Mouse (Mus musculus): ENCODE data around the gene Eml2. TPM values are rescaled to one million over a fixed set of nuclear protein-coding genes. Genes with fewer than 3 reads are reported as not detected.

The Eml2 gene
- total RNA-seq, 2 experiments from 2014 or later = 125 to 133 TPM

GRCm38 (mm10) chr7:19222875-19223274, 46.7 kb downstream of the Eml2 start:
- no peak for DNase-seq (ENCODE audit: low spot score in 2 of 2)
- intact Hi-C loops (cut with DNase I) = no loop called here

DNA sequence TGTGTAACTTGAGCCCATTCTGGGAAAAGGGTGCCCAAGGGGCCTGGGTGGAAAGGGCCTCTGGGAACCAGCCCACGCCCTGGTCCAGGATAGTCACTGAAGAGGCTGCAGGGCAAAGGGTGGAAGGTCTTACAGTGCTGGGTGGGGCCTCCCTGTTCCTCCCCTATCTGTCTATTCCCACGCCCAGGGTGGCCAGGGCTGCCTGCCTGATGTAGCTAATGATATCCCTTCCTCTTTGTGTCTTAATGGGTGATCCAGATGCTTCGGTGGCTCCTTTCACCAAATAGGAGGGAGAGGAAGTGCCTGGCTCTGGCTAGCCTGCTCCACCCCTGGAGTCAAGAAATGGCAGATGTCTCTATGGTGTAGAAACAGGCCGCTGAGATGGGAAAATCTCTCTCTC, 48.7 kb downstream of the Eml2 start:
- intact Hi-C loops (cut with DNase I) = loop anchor here (5.0 kb wide), 1 partner anchor 48 kb away; the partner anchor contains the start of gene Eml2
- no peak for DNase-seq (ENCODE audit: low spot score in 2 of 2)

DNA sequence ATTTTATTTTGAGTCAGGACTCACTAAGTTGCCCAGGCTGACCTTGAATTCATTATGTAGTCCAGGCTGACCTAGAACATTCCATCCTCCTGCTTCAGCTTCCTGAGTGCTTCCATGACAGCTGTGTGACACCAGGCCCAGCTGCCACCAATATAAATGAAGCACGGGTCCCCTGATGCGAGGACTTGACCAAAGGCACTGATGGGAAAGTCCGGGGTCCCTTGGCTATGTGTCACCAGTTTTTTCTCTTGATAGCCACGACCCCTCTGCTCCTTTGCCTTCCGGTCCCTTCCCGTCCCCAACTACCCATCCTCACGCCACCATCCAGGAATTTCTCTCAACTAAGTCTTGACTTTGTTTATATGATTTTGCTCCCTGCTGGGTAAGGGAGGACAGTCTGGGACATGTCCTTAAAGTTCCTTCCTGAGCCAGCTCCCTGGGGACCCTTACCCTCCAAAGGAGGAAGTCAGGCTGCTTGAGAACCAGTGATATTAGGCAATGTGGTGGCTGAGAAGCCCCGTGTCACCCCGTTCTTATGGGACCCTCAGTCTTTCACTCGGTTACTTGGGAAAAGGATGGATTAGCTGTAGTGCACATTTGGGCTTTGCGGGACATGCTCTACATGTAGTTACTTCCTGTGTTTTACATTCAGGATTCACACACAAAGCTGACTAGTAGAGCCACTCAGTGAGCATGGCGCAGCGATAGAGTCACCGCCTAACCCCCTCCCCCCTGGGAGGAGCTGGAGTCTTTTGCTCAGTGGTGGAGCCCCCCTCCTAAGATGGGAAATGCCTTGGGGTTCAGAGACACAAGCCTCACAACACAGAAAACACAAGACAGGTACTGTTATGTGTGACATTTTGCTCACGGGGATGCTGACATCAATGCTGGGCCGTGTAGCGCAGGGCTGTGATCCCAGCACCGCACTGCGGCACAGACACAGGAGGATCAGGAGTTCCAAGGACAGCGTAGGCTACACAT, 50.9 kb downstream of the Eml2 start:
- peak; percentile 28 to 66 for DNase-seq (ENCODE audit: low spot score in 2 of 2)
- intact Hi-C loops (cut with DNase I) = loop anchor here (5.0 kb wide), 1 partner anchor 50 kb away; the partner anchor contains the start of gene Eml2

DNA sequence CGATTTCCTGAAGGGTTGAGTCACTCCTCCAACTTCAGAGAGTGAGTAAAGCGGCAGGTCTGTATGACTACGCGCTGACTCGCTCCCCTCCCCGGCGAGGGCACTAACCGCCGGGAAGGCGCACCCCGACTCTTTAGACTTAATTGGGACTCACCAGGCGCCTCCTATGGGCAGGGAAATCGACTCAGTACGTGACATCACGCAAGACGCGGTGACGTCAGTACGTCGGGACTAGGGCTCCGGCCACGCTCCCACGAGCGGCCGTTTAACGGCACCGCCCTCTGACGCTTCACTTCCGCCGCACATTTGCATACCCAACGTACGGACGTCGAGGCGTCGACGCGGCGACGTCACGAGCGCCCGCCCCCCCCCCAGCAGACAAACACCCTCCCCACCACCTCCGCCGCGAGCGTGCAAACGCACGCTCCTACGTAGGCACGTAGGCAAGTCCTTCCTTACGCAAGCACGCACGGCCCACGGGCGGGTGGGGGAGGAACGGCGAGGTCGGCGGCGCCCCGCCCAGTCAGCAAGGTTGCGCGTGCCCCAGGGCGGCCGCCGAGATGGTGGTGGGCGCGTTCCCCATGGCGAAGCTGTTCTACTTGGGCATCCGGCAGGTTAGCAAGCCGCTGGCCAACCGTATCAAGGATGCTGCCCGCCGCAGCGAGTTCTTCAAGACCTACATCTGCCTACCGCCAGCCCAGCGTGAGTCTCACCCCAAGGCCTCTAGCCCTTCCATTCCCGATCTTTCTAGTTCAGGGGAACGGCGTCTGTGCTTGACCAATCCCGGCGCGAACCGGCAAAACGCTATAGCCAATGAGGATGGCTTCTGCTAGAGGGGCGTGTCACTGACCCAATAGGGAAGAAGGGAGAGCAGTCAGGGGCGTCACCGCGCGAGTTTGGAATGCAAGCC, 51.9 kb downstream of the Eml2 start, which contains the start of gene Opa3:
Opa3 (plus strand) TSS at position 452 of the 910 bp plus-strand sequence.
- peak; percentile 100 for DNase-seq (ENCODE audit: low spot score in 2 of 2)
- intact Hi-C loops (cut with DNase I) = loop anchor here (1.0 to 5.0 kb wide), 3 partner anchors 43 to 115 kb away; partner anchors contain the start of genes Eml2 and Vasp

DNA sequence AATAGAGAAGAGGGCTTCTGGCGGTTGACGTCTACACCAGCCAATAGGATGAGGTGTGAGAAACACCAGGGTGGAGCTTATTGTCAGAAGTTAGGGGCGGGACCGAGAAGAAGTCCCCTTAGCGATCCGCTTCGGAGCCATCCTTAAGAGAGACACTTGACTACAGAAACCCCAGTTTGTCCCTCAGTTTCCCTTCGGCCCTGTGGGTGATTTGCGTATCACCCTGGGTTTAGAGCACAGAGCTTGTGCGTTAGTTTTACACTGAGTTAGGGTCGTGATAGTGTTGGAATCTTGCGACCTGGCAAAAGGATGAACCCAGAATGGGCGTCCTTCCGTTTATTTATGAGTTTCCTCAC, 52.5 kb downstream of the Eml2 start:
- no peak for DNase-seq (ENCODE audit: low spot score in 2 of 2)
- intact Hi-C loops (cut with DNase I) = loop anchor here (1.0 to 5.0 kb wide), 3 partner anchors 43 to 114 kb away; partner anchors contain the start of genes Eml2 and Vasp

DNA sequence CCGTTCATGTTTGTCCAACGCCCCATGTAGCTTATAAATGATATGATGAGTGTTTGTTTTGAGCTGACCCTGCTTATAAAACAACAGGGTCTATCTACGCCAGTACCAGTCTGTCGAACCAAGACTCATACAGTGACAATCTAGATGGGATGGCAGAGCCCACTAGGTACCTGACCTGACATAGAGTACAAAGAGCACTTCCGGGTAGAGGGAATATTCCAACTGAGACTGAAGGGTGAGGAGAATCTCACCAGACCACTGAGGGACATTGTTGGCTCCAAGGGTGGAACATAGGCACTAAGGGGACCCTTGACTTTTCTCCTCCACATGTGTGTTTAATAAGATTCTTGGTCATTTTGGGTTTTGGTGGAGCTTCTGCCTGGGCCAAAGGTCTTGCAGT, 53.2 kb downstream of the Eml2 start:
- no peak for DNase-seq (ENCODE audit: low spot score in 2 of 2)
- intact Hi-C loops (cut with DNase I) = loop anchor here (2.0 to 5.0 kb wide), 2 partner anchors 52 to 113 kb away; partner anchors contain the start of gene Eml2

DNA sequence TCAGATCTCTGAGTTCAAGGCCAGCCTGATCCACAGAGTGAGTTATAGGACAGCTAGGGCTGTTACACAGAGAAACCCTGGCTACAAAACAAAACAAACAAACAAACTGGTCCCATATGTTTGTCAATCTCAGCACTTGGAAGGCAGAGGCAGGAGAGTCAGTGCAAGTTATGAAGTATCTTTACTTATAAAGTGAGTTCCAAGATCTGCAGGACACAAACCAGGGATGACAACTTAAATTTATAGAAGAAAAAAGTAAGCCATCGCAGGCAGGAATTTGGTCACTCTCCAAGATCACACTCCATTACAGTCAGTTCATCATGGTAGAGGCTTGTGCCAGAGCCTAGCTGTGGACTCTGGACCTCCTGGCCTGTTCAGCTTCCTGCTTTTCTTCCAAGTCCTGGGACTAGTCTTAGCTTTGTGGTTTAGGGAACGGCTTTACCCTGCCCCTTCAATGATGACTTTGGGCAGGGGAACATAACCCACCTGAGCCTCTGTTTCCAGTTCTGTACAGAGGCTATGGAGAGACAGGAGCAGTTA, 53.9 kb downstream of the Eml2 start:
- intact Hi-C loops (cut with DNase I) = no loop called here

DNA sequence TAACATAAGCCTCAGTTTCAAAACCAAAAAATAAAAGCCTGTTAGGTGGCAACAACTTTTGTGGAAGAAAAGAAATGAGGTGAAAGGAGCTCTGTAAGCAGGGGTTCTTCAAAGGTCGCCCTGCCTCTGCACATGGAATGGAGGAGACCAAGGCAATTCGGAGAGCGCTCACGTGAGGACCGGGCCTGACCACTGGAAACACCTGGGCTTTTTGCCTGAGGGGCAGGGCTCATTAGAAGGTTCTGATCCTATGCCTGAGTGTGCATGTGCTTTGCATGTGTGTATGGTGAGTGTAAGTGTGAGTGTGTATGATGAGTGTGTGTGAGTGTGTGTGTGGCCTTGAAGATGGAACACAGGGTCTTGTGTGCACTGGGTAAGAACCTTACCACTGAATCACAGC, 54.7 kb downstream of the Eml2 start:
- intact Hi-C loops (cut with DNase I) = no loop called here
- no peak for DNase-seq (ENCODE audit: low spot score in 2 of 2)

More for the DNA sequence above, 53.9 kb downstream of the Eml2 start:
- no peak for DNase-seq (ENCODE audit: low spot score in 2 of 2)

DNA sequence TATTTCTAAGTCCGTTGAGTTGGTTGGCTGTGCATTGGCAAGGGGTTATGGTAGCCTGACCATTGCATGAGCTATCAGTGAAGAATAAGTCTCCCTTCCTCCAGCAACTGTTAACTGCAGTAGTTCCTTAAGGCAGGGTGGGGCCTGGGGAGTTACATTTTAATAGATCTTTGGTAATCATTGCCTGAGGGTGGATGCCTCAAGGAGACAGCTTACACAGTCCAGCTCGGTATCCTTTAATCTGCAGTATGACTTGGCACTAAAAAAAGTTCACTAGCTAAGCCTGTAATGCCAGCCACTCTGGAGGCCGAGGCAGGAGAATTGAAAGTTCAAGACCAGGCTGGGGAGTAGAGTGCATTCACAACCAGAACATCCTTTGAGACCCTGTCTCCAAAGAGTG, 55.6 kb downstream of the Eml2 start:
- intact Hi-C loops (cut with DNase I) = no loop called here
- no peak for DNase-seq (ENCODE audit: low spot score in 2 of 2)

GRCm38 (mm10) chr7:19234652-19235051, 58.4 kb downstream of the Eml2 start:
- DNase-seq (ENCODE audit: low spot score in 2 of 2) = no peak
- intact Hi-C loops (cut with DNase I) = no loop called here

DNA sequence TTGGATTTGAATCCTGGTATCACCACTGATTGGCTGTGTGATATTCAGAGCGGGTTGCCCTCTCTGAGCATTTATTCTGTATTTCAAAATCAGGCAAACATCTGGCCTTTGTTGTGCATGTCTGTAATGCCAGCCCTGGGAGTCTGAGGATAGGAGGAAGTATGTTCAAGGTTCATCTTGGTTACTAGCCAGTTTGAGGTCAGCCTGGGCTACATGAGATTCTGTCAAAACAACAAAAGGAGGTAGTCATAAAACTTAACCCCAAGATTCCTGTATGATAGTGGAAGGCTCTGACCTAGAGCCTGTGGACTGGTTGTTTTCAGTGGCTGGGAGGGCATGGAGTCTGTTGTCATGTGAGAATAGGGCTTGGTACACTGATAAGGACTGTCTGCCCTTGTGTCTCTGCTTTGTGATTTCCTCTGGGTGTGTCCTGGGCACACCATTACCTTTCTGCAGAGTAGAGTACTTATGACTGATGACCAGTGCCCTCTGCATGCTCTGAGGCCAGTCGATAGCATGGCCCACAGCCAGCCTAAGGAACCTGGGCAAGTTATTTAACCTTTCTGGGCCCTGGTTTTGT, 59.0 kb downstream of the Eml2 start:
- DNase-seq (ENCODE audit: low spot score in 2 of 2) = no peak
- intact Hi-C loops (cut with DNase I) = no loop called here

DNA sequence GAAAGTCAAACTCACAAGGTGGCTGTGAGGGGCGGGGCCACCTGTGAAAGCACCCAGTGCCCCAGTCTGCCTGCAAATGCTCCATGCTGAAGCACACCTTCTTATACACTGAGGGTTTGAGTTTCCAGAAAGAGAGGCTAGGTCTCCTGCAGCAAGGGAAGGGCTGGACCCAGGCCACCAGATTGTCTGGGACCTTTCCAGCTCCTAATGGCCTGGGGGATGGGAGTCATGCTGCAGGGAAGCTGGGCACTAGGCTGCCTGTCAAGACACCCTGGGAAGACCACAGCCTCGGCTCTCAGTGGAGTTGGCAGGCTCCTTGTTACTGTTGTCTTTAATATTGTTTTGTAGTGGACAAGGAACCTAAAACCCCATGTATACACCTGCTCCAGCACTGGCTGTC, 60.2 kb downstream of the Eml2 start:
- DNase-seq (ENCODE audit: low spot score in 2 of 2) = no peak
- intact Hi-C loops (cut with DNase I) = no loop called here

DNA sequence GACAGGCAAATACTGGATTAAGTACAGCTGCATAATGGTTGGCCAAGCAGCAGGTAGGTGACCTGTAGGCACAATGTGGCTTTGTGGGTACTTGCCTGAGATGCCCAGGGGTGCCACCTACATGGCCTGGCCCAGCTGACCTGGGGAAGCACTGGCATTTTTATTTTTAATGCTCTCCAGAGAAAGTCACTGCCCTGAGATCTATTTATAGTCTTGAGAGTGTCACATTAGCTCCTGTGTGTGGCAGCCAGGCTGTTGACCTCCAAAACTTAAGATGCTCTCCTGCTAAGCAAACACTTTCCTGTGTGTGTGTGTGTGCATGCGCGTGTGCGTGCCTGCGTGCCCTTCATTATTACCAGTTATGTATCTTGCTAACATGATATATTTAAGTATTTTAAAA, 62.1 kb downstream of the Eml2 start:
- DNase-seq (ENCODE audit: low spot score in 2 of 2) = no peak
- intact Hi-C loops (cut with DNase I) = loop anchor here (2.0 kb wide), 3 partner anchors 44 to 104 kb away; partner anchors contain the start of gene Rtn2

GRCm38 (mm10) chr7:19239423-19239822, 63.2 kb downstream of the Eml2 start:
- peak; percentile 91 to 96 for DNase-seq (ENCODE audit: low spot score in 2 of 2)
- intact Hi-C loops (cut with DNase I) = loop anchor here (2.0 kb wide), 3 partner anchors 43 to 103 kb away; partner anchors contain the start of gene Rtn2

DNA sequence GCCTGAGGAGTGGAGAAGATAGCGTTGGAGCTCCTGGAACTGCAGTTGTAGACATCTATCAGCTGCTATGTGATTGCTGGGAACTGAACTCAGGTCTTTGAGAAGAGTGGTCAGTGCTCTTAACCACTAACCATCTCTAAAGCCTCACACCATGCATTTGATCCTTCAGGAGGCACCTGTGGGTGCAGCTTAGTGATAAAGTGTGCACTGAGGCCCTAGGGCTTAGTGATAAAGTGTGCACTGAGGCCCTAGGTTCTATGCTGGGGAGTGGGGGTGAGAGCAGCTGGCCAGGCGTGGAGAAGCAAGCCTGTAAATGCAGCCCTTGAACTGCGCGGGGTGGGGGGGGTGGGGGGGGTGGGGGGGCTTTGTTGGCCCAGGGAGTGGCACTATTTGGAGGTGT, 63.8 kb downstream of the Eml2 start:
- intact Hi-C loops (cut with DNase I) = loop anchor here (2.0 kb wide), 3 partner anchors 43 to 103 kb away; partner anchors contain the start of gene Rtn2

GRCm38 (mm10) chr7:19240905-19241463, 64.8 kb downstream of the Eml2 start:
- peak in 1 of 2 experiments; percentile 47 for DNase-seq (ENCODE audit: low spot score in 2 of 2)
- intact Hi-C loops (cut with DNase I) = no loop called here

More for the DNA sequence above, 63.8 kb downstream of the Eml2 start:
- no peak for DNase-seq (ENCODE audit: low spot score in 2 of 2)

DNA sequence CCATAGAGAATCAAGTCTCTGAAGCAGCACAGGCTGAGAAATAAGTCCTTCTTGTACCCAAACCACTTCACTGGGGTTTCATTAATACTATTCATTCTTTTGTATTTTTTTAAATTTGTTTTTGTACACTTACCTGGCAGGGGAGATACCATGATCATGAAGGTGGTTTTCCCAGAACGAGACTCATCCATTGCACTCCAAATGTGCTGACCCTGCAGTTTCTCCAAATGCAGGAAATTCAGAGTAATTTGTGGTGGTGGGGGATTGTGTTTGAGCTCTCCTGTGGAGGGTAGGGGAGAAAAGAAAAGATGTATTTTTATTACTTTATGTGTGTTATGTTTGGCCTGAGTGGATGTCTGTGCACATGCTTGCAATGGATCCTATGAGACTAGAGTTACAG, 65.8 kb downstream of the Eml2 start:
- intact Hi-C loops (cut with DNase I) = no loop called here
- no peak for DNase-seq (ENCODE audit: low spot score in 2 of 2)

- DNase-seq (ENCODE audit: low spot score in 2 of 2) = peak in 1 of 2 experiments; percentile 65
- intact Hi-C loops (cut with DNase I) = no loop called here
Measured at GRCm38 (mm10) chr7:19243858-19244257, 67.6 kb downstream of the Eml2 start.

DNA sequence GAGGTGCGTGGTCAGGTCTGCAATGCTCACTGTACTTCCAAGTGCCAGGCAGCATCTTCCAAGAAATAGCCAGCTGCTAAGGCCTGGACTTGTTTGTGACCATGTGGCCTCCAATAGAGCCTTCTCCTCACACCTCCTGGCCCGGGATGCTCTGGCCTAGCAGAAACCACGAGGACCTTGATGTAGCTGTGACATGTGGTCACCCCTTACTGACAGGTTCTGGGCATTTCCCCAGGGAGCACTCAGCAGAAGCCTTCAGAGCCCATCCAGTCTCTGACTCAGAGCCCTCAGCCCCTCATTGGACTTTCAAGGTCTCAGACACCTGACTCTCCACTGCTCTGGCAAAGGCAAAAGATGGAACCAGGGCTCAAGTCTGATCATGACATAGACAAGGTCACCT, 68.9 kb downstream of the Eml2 start:
- no peak for DNase-seq (ENCODE audit: low spot score in 2 of 2)
- intact Hi-C loops (cut with DNase I) = no loop called here
